In the genomic region with DNA sequence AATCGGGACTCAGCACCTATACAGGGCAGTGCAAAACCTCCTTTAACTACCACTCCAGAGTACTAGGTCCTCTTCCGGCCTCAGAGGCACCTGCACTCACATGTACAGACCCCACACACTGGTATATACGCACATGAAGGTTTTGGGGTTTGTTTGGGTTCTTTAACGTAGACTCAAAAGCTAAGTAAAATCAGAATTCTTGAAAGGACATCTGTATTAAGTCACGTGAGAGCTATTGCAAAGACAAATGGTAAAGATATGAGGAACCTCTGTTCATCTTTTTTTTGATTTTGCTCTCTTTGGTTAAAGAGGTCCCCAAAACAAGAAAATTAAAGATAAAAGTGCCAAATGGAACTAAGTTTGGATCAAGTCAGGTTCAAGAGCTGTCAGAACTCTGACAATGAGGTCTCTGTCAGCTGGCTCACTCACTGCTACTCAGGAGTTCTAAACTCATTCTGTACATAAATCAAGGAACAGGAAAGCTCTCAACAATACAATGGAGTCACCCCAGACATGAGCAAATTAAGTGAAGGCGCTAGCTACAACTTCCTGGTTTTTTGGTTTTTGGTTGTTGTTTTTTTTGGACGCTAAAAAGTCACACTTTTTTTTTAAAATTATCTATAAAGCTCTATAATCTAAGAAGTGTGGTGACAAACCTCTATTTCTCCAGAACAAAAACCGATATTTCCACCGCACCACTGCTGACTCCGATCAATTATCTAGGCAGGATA, we compare ENCODE assay signal across 8 mouse cellular contexts. TPM values are rescaled to one million over a fixed set of nuclear protein-coding genes. Genes with fewer than 3 reads are reported as not detected.
A peak's percentile ranks its signal among the peaks of the same experiment; 100 is the strongest.
DNase-seq lines count a peak whose midpoint lies in the region; ATAC-seq and TF ChIP-seq lines count a peak whose summit lies in the region.

No protein-coding gene starts in this region.

- peaks cover 8% of the 10 kb centered on the region for H3K4me1 ChIP-seq in limb, embryonic 15.5 days
- no peaks in the 10 kb centered on the region for H3K4me1 ChIP-seq in stomach, postnatal 0 days (replicated peaks; ENCODE audit: control insufficient read depth, insufficient read depth)

- ATAC-seq in limb, embryonic 15.5 days (ENCODE audit: insufficient number of reproducible peaks, low FRiP score, low TSS enrichment, low read depth) = no peak
- ATAC-seq in stomach, postnatal 0 days (ENCODE audit: low FRiP score, low TSS enrichment) = no peak
- ATAC-seq in inflammation-experienced regulatory T-cells, adult 6 months = no peak

- peak; percentile 15 for DNase-seq in embryo, embryonic 10 days (ENCODE audit: low spot score)
- DNase-seq in embryo, embryonic 9.5 days (ENCODE audit: extremely low spot score) = no peak
- DNase-seq in thymus, postnatal 14 days = peak; percentile 24
- no peak for DNase-seq in thymus, postnatal 36 days
- no peak for DNase-seq in stomach, postnatal 0 days (ENCODE audit: low spot score)
- no peak for DNase-seq in right cerebral cortex, postnatal 4 days

- no peak for TF ChIP-seq CTCF in stomach, postnatal 0 days (IDR thresholded peaks at IDR 0.05; ENCODE audit: low read depth)

- H3K36me3 ChIP-seq in limb, embryonic 15.5 days = peaks cover 3% of the 10 kb centered on the region
- H3K36me3 ChIP-seq in stomach, postnatal 0 days (ENCODE audit: control insufficient read depth, insufficient read depth, low read length) = no peaks in the 10 kb centered on the region

- H3K9ac ChIP-seq in limb, embryonic 15.5 days = peak overlapping the region; percentile 98
- H3K9ac ChIP-seq in stomach, postnatal 0 days (ENCODE audit: low read length) = peak overlapping the region; percentile 91

- H3K9me3 ChIP-seq in limb, embryonic 15.5 days = no peaks in the 10 kb centered on the region
- no peaks in the 10 kb centered on the region for H3K9me3 ChIP-seq in stomach, postnatal 0 days (ENCODE audit: control insufficient read depth, low read length)

- H3K4me3 ChIP-seq in limb, embryonic 15.5 days = peak overlapping the region; percentile 98
- H3K4me3 ChIP-seq in stomach, postnatal 0 days (ENCODE audit: low read depth, low read length) = peak overlapping the region; percentile 92

- H3K27ac ChIP-seq in limb, embryonic 15.5 days = peak overlapping the region; percentile 99
- H3K27ac ChIP-seq in stomach, postnatal 0 days (replicated peaks) = peak overlapping the region; percentile 98

- TF ChIP-seq EP300 in stomach, postnatal 0 days (optimal IDR thresholded peaks at IDR 0.05) = no peak

- 36% methylated on average over 10 of the region's 10 CpGs for WGBS in limb, embryonic 15.5 days
- 26% methylated on average over 10 of the region's 10 CpGs for WGBS in stomach, postnatal 0 days

- peak overlapping the region; percentile 50 for H3K4me2 ChIP-seq in limb, embryonic 15.5 days
- peak overlapping the region; percentile 56 for H3K4me2 ChIP-seq in stomach, postnatal 0 days (replicated peaks; ENCODE audit: low read depth)

- no peaks in the 10 kb centered on the region for H3K27me3 ChIP-seq in limb, embryonic 15.5 days
- no peaks in the 10 kb centered on the region for H3K27me3 ChIP-seq in stomach, postnatal 0 days (ENCODE audit: control insufficient read depth, insufficient read depth, low read length)

RNA-seq across cellular contexts. Expression of a gene that starts 1.1 kb away (rescaled TPM):
- polyA plus RNA-seq in limb, embryonic 15.5 days (2015; fragmentation: Nextera tagmentation; extraction: Ambion mirVana) = 22.8 and 25.5 TPM in 2 replicates
- 11.2 and 12.7 TPM in 2 replicates for polyA plus RNA-seq in stomach, postnatal 0 days (2015; fragmentation: Nextera tagmentation; extraction: Ambion mirVana)
- polyA plus RNA-seq in inflammation-experienced regulatory T-cells, adult 6 months (2017; shearing (Covaris generic)) = 10 to 100 TPM; 21.1 to 29.6 (median 29.0) TPM

RNA-seq across cellular contexts. Expression of a gene that starts 40.1 kb away (rescaled TPM):
- 47.4 and 52.8 TPM in 2 replicates for polyA plus RNA-seq in limb, embryonic 15.5 days (2015; fragmentation: Nextera tagmentation; extraction: Ambion mirVana)
- 22.0 and 22.5 TPM in 2 replicates for polyA plus RNA-seq in stomach, postnatal 0 days (2015; fragmentation: Nextera tagmentation; extraction: Ambion mirVana)
- polyA plus RNA-seq in inflammation-experienced regulatory T-cells, adult 6 months (2017; shearing (Covaris generic)) = 100 to 1,000 TPM in 1 of 3 experiments, 10 to 100 TPM in 2; 63.4 to 116 (median 91.7) TPM

Comparison
In these comparisons a context has a peak if more than half of its experiments do, and no peak if none do; other contexts are left out.
1. DNase-seq: peak in embryo, embryonic 10 days (single experiment) and thymus, postnatal 14 days (single experiment); none in embryo, embryonic 9.5 days (single experiment), thymus, postnatal 36 days (0 of 2), stomach, postnatal 0 days (single experiment) and right cerebral cortex, postnatal 4 days (single experiment).